Mouse (Mus musculus) limb, embryonic 14.5 days (tissue): ENCODE data around the gene Gm20388. TPM values are rescaled to one million over a fixed set of nuclear protein-coding genes. Genes with fewer than 3 reads are reported as not detected.

Experiments
- ATAC-seq: fragments of 200-750 bp; cut with Nextera tagmentation; 2 replicates; pipeline ENCODE4 v1.8.0; 2017; ENCODE audit warnings: low read depth, moderate number of reproducible peaks, moderate TSS enrichment; ENCODE audit not compliant: low FRiP score
- DNase-seq: peaks from one replicate; pipeline ENCODE4 v3.0.0-alpha.2; 2015; ENCODE audit warnings: low spot score
- H3K27ac ChIP-seq: fragments of 300-500 bp; sonication (generic); replicated peaks from 2 replicates; pipeline ENCODE4 v1.5.1; 2014; ENCODE audit warnings: low read depth, mild to moderate bottlenecking, low read length, moderate library complexity, mixed read lengths
- H3K27me3 ChIP-seq: fragments of 300-500 bp; sonication (generic); 2 replicates; pipeline ENCODE4 v1.6.1; 2014; ENCODE audit warnings: low read length, mixed read lengths; ENCODE audit not compliant: control insufficient read depth, insufficient read depth
- H3K36me3 ChIP-seq: fragments of 300-500 bp; sonication (generic); 2 replicates; pipeline ENCODE4 v1.6.1; 2014; ENCODE audit warnings: mild to moderate bottlenecking, low read length, moderate library complexity, mixed read lengths; ENCODE audit not compliant: control insufficient read depth, insufficient read depth
- H3K4me1 ChIP-seq: fragments of 300-500 bp; sonication (generic); 2 replicates; pipeline ENCODE4 v1.6.1; 2014; ENCODE audit warnings: antibody characterized with exemption, low read length, mixed read lengths; ENCODE audit not compliant: control insufficient read depth, insufficient read depth
- H3K4me2 ChIP-seq: fragments of 300-500 bp; sonication (generic); replicated peaks from 2 replicates; pipeline ENCODE4 v1.6.1; 2014; ENCODE audit warnings: low read depth, mild to moderate bottlenecking, low read length, moderate library complexity; ENCODE audit not compliant: severe bottlenecking
- H3K4me3 ChIP-seq: fragments of 300-500 bp; sonication (generic); replicated peaks from 2 replicates; pipeline ENCODE4 v1.5.1; 2014; ENCODE audit warnings: low read length
- H3K9ac ChIP-seq: fragments of 300-500 bp; sonication (generic); 2 replicates; pipeline ENCODE4 v1.6.1; 2014; ENCODE audit warnings: mild to moderate bottlenecking, low read depth, low read length, moderate library complexity; ENCODE audit not compliant: severe bottlenecking
- H3K9me3 ChIP-seq: fragments of 300-500 bp; sonication (generic); 2 replicates; pipeline ENCODE4 v1.6.1; 2016; ENCODE audit warnings: low read length; ENCODE audit not compliant: control insufficient read depth
- POLR2A ChIP-seq: fragments of 200-500 bp; IDR thresholded peaks from 2 replicates; pipeline ENCODE4 v1.8.0; 2012; ENCODE audit warnings: inconsistent platforms, mild to moderate bottlenecking, moderate library complexity, borderline replicate concordance; ENCODE audit not compliant: insufficient read depth, insufficient read length; ENCODE audit errors: extremely low read depth
- WGBS: fragments of 180-500 bp; shearing (Covaris S2); extraction: QIAGEN DNeasy Blood & Tissue Kit; methylation state at CpG from one replicate; pipeline ENCODE4 v1.1.7; 2014; 5-methylcytosine and 5-hydroxymethylcytosine counted together
- polyA plus RNA-seq, 2 experiments: library from polyadenylated mRNA; depleted of rRNA in 1 of 2; stranded (reverse) in 1 of 2; unstranded in 1 of 2; fragments of >200 nt; fragmentation: Nextera tagmentation in 1 of 2; extraction: Ambion mirVana in 1 of 2; gene quantifications; 2 replicates each; pipeline versions ENCODE4 v1.2.1 to v1.2.3; 2012 to 2014

Gene Gm20388
- polyA plus RNA-seq, 2 experiments, result 1.9 to 49.9 TPM

DNA sequence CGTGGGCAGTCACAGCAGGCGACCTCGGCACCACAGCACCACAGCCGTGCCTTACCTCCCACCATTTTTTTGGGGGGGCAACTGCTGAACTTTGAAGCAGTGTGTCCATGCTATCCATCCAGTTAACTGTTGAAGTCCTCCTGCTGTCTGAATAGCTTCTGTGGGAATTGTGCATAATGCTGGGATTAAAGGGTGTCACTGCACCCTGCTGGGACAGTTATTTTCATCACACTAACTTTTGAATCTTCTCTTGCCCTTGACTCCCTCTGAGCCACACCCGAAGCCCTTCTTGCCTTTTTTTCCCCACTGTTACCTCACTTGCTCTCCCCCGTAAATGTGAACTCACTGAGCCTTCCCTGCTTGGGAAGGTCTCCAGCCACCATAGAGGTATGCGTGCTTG, 27.8 kb downstream of the Gm20388 start:
- no peak overlapping the region for H3K4me2 ChIP-seq
- TF ChIP-seq POLR2A, result no peak
- no peak overlapping the region for H3K9ac ChIP-seq
- no peaks in the 10 kb centered on the region for H3K4me1 ChIP-seq
- no peak for ATAC-seq
- 86% methylated on average over 7 of the region's 7 CpGs for WGBS
- H3K36me3 ChIP-seq, result peaks cover 65% of the 10 kb centered on the region
- H3K27ac ChIP-seq, result no peak overlapping the region
- no peak overlapping the region for H3K4me3 ChIP-seq
- no peaks in the 10 kb centered on the region for H3K27me3 ChIP-seq
- no peaks in the 10 kb centered on the region for H3K9me3 ChIP-seq
- DNase-seq, result no peak

GRCm38 (mm10) chr8:119939336-119939735, 28.7 kb downstream of the Gm20388 start:
- H3K36me3 ChIP-seq, result peaks cover 63% of the 10 kb centered on the region

GRCm38 (mm10) chr8:119941471-119941870, 30.8 kb downstream of the Gm20388 start:
- Histone ChIP-seq H3K9me3 (no peaks in the 10 kb centered on the region), H3K4me3 (no peak overlapping the region), H3K4me2 (no peak overlapping the region), H3K9ac (no peak overlapping the region), H3K27me3 (no peaks in the 10 kb centered on the region), H3K36me3 (peaks cover 64% of the 10 kb centered on the region), H3K27ac (no peak overlapping the region), H3K4me1 (no peaks in the 10 kb centered on the region)
- no peak for TF ChIP-seq POLR2A
- DNase-seq, result no peak
- ATAC-seq, result no peak
- whole genome bisulfite sequencing, result 97% methylated on average over 16 of the region's 18 CpGs

More at GRCm38 (mm10) chr8:119939336-119939735, 28.7 kb downstream of the Gm20388 start:
- Histone ChIP-seq H3K9ac (no peak overlapping the region), H3K4me2 (no peak overlapping the region), H3K4me3 (no peak overlapping the region), H3K27ac (no peak overlapping the region), H3K27me3 (no peaks in the 10 kb centered on the region), H3K4me1 (no peaks in the 10 kb centered on the region), H3K9me3 (no peaks in the 10 kb centered on the region)
- TF ChIP-seq POLR2A, result no peak
- DNase-seq (no peak), ATAC-seq (no peak)
- WGBS, result 85% methylated on average over 2 of the region's 2 CpGs

DNA sequence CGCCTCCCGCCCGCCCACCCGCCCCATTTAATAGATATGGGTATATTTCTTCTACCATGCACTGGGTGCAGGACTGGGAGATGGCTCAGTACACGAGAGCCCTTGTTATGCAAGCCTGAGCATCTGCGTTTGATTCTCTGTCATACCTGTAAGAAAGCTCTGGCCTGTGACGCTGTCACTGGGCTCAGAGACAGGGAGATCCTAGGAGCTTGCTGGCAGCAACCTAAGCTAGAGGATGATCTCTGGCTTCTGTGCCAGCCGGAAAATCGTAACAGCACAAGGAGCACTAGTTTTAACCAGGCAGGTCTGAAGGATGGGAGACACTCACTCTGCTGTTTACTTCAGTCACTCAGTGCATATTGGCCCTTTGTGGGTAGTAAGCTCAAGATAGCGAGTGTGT, 33.0 kb downstream of the Gm20388 start:
- no peak overlapping the region for H3K27ac ChIP-seq
- H3K4me2 ChIP-seq, result no peak overlapping the region
- ATAC-seq, result no peak
- no peak overlapping the region for H3K9ac ChIP-seq
- H3K4me1 ChIP-seq, result no peaks in the 10 kb centered on the region
- no peaks in the 10 kb centered on the region for H3K27me3 ChIP-seq
- DNase-seq, result no peak
- no peaks in the 10 kb centered on the region for H3K9me3 ChIP-seq
- peaks cover 73% of the 10 kb centered on the region for H3K36me3 ChIP-seq
- 81% methylated on average over 10 of the region's 10 CpGs for WGBS
- H3K4me3 ChIP-seq, result no peak overlapping the region
- no peak for TF ChIP-seq POLR2A

- ATAC-seq (no peak), DNase-seq (peak; percentile 68)
- no peak overlapping the region for H3K27ac ChIP-seq
- H3K4me2 ChIP-seq, result no peak overlapping the region
- H3K9me3 ChIP-seq, result no peaks in the 10 kb centered on the region
- no peaks in the 10 kb centered on the region for H3K4me1 ChIP-seq
- 62% methylated on average over 9 of the region's 9 CpGs for WGBS
- no peak overlapping the region for H3K9ac ChIP-seq
- no peaks in the 10 kb centered on the region for H3K27me3 ChIP-seq
- TF ChIP-seq POLR2A, result no peak
- no peak overlapping the region for H3K4me3 ChIP-seq
- H3K36me3 ChIP-seq, result peaks cover 75% of the 10 kb centered on the region
Observed at GRCm38 (mm10) chr8:119944096-119944811, 33.6 kb downstream of the Gm20388 start.
